Mouse (Mus musculus) forelimb bud, embryonic 11.5 days (tissue): ENCODE measurements at regions not wholly inside any gene's neighbourhood (a gene's known extent, or its start where the extent isn't known, plus 50 kb on each side); places are given as distances from the start of the nearest gene placed in this dataset.
"Not testable (repeated sequence)": the region's sequence is repeated elsewhere in the genome, so short reads cannot be mapped to it uniquely, and the experiment has no call there.

Source experiments
- DNase-seq: peaks from one replicate; pipeline ENCODE4 v3.0.0-alpha.2; 2012; ENCODE audit warnings: low read depth, low spot score

GRCm38 (mm10) chr14:53336705-53337104 lies 841.2 kb upstream of the Olfr1507 start:
- not testable (repeated sequence) for DNase-seq

GRCm38 (mm10) chr14:53334451-53334850 lies 838.9 kb upstream of the Olfr1507 start:
- DNase-seq: not testable (repeated sequence)

- not testable (repeated sequence) for DNase-seq
These were observed 835.6 kb upstream of the Olfr1507 start for GRCm38 (mm10) chr14:53331153-53331552.

- not testable (repeated sequence) for DNase-seq
These were observed 828.8 kb upstream of the Olfr1507 start for GRCm38 (mm10) chr14:53324367-53324766.

GRCm38 (mm10) chr14:53318512-53319309 lies 823.2 kb upstream of the Olfr1507 start:
- DNase-seq: not testable (repeated sequence)

- DNase-seq: not testable (repeated sequence)
These were observed 816.9 kb upstream of the Olfr1507 start for GRCm38 (mm10) chr14:53312490-53312889.

GRCm38 (mm10) chr14:53303179-53303578 lies 807.6 kb upstream of the Olfr1507 start:
- not testable (repeated sequence) for DNase-seq

- DNase-seq: not testable (repeated sequence)
These were observed 806.9 kb upstream of the Olfr1507 start for GRCm38 (mm10) chr14:53302491-53302829.

GRCm38 (mm10) chr14:53301722-53302490 lies 806.4 kb upstream of the Olfr1507 start:
- not testable (repeated sequence) for DNase-seq

- DNase-seq: not testable (repeated sequence)
These were observed 805.6 kb upstream of the Olfr1507 start for GRCm38 (mm10) chr14:53301110-53301509.

- DNase-seq: not testable (repeated sequence)
These were observed 804.2 kb upstream of the Olfr1507 start for GRCm38 (mm10) chr14:53299735-53300134.

- not testable (repeated sequence) for DNase-seq
These were observed 788.0 kb upstream of the Olfr1507 start for GRCm38 (mm10) chr14:53283350-53284141.

GRCm38 (mm10) chr14:53273218-53273617 lies 777.7 kb upstream of the Olfr1507 start:
- not testable (repeated sequence) for DNase-seq

GRCm38 (mm10) chr14:53267693-53268092 lies 772.1 kb upstream of the Olfr1507 start:
- not testable (repeated sequence) for DNase-seq

GRCm38 (mm10) chr14:53255962-53256361 lies 760.4 kb upstream of the Olfr1507 start:
- not testable (repeated sequence) for DNase-seq

GRCm38 (mm10) chr14:53253470-53253869 lies 757.9 kb upstream of the Olfr1507 start:
- DNase-seq: not testable (repeated sequence)

- DNase-seq: not testable (repeated sequence)
These were observed 735.6 kb upstream of the Olfr1507 start for GRCm38 (mm10) chr14:53231142-53231541.

- DNase-seq: not testable (repeated sequence)
These were observed 729.2 kb upstream of the Olfr1507 start for GRCm38 (mm10) chr14:53224789-53225188.

- not testable (repeated sequence) for DNase-seq
These were observed 715.0 kb upstream of the Olfr1507 start for GRCm38 (mm10) chr14:53210554-53210953.

GRCm38 (mm10) chr14:53209258-53209657 lies 713.7 kb upstream of the Olfr1507 start:
- DNase-seq: not testable (repeated sequence)

- DNase-seq: not testable (repeated sequence)
These were observed 695.4 kb upstream of the Olfr1507 start for GRCm38 (mm10) chr14:53190931-53191330.

- not testable (repeated sequence) for DNase-seq
These were observed 678.5 kb upstream of the Olfr1507 start for GRCm38 (mm10) chr14:53174099-53174498.
